Mouse (Mus musculus): ENCODE data around the gene Ccdc103.

Gene Ccdc103

GRCm38 (mm10) chr11:102880585-102881313 is at the start of gene Ccdc103, which contains the start of gene Eftud2:
Gene Ccdc103, plus strand, starts transcription at chr11:102881204.
Gene Eftud2, minus strand, starts transcription at chr11:102880985.
- peak; percentile 91 for DNase-seq (ENCODE audit: low spot score)

DNA sequence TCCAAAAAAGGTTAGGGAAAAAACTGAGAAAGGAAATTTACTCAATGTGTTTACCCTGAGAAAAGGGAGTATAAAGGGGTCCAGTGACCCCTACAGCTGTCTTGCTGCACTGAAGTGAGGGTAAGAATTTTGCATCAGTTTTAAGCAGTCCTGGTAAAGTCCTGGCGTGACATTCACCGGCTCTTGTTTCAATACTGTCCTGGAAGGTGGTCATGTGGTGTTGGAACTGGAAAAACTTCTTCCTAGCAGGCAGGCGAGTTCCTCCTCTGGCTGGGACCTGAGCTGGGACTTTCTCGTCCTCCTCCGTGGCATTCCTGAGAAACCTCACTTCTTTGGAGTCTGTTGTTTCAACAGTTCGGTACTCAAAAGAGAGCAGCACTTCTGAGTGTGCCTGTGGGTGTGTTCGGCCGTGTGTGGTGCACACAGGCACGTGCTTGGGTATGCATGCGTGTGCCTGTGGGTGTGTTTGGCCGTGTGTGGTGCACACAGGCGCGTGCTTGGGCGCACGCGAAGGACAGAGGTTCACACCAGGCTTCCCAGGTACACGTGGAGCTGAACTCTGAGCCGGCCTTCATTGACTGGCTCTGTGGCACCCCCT is 48.2 kb upstream of the Ccdc103 start:
- no peak for DNase-seq (ENCODE audit: low spot score)

- DNase-seq (ENCODE audit: low spot score): no peak
These were observed 46.8 kb upstream of the Ccdc103 start for GRCm38 (mm10) chr11:102834219-102834618.

- DNase-seq (ENCODE audit: low spot score): no peak
These were observed 45.5 kb upstream of the Ccdc103 start, which contains the start of gene Higd1b for GRCm38 (mm10) chr11:102835549-102835948. Gene Higd1b, plus strand, starts transcription at chr11:102835849.

DNA sequence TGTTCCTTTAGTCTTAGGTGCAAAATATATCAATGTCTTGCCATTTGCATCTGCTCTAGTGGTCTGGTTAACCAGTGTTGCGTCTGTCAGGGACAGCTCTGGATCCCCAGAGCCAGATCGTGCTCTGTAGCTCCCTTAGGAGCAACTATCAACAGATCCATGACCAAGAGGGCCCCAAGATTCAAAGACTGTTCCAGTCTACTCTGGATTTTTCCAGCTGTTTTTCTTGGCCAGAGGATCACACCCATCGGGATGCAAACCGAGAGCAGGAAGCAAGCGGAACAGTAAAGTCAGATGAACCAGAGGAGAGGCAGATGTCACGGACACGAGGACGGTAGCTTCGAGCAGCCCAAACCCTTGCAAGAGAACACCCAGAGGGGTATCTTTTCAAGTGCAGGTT is 44.9 kb upstream of the Ccdc103 start:
- no peak for DNase-seq (ENCODE audit: low spot score)

GRCm38 (mm10) chr11:102837385-102837784 is 43.6 kb upstream of the Ccdc103 start:
- DNase-seq (ENCODE audit: low spot score): no peak

DNA sequence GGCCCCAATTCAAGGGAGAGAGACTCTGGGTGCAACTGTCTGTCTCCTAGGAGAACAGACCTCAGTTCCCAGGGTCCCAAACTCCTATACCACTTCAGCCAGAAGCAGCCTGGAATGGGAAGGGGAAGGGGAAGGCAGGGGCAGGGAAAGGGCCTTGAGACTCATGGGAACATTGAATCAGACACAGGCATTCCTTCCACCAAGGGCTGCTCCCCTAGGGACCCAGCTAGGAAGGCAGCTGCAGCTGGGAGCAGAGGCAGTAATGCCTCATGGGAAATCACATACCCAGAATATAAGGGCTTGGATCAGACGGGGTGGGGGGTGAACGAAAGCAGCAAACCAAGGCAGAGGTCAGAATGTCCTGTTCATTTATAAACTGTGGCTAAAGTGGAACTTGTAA is 42.9 kb upstream of the Ccdc103 start:
- no peak for DNase-seq (ENCODE audit: low spot score)

GRCm38 (mm10) chr11:102838616-102839150 is 42.3 kb upstream of the Ccdc103 start:
- no peak for DNase-seq (ENCODE audit: low spot score)

DNA sequence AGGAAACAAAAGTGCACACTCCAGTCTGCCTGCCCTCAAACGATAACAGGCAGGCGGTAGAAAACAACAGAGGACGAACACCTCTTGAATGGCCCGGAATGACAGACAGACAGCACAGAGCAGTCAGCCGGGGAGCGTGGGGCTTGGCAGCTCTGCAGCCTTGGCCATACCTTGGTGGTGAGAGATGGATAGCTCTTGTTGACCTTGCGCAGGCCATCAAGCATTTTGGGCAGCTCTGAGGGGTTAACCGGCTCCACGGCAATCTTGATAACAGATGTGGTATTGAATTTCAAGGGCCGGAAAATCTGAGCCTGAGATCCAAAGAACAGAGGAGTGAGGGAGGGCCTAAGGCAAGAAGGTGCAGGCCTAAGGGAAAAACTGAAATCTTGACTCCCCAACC is 35.1 kb upstream of the Ccdc103 start:
- no peak for DNase-seq (ENCODE audit: low spot score)

GRCm38 (mm10) chr11:102851883-102852282 is 29.1 kb upstream of the Ccdc103 start:
- peak; percentile 67 for DNase-seq (ENCODE audit: low spot score)

- DNase-seq (ENCODE audit: low spot score): no peak
These were observed 27.2 kb upstream of the Ccdc103 start for GRCm38 (mm10) chr11:102853760-102854159.

DNA sequence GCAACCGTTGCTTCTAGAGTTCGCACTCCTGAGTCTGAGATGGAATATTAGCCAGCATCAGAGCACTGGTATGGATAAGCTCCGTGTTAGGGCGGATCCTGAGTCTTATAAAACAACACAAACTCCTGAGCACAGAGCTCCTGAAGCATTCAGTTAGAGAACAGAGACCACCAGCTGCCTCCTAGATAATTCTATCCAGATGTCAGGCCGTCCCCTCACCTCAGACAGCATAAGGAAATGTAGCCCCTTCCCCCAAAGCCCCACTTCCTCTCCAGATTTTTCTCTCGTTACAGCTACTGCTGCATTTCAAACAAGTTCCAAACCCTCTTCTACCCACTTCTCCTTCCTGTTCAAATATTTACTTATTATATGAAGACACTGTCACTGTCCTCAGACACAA is 25.1 kb upstream of the Ccdc103 start:
- no peak for DNase-seq (ENCODE audit: low spot score)

DNA sequence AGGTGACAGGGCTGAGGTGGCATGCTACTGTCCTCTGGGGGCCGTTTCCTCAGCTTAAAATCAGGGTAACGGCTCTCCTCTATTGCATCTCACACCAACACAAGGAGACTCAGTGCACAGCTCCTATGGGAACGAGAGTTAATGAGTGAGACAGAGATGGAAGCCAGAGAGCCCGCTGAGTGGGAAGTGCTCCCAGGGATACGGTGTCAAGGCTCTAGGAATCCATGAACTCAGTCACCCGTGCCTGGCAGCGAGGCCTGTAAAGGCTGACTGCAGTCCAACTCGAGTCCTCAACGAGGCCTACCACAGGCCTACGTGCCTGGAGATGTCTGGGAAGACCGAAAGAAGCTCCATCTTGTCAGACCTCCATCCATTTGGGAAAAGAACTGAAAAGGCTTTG is 22.1 kb upstream of the Ccdc103 start:
- DNase-seq (ENCODE audit: low spot score): no peak

DNA sequence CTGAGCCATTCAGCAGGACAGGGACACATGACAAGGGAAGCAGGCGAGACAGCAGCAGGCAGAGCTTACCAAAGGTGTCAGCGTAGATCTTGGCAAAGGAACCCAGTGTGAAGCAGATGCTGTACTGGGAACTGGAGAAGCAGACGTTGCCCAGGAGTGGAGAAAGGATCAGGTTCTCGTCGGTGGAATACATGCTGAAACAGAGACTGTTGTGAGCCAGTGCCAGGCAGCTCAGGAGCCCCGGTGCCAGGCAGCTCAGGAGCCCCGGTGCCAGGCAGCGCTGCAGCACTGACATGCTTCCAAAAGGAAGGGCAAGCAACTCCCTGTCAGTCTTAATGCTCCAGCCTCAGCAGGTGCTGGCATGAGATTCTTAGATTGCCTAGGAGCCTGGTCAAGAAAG is 21.1 kb upstream of the Ccdc103 start:
- no peak for DNase-seq (ENCODE audit: low spot score)

- DNase-seq (ENCODE audit: low spot score): peak; percentile 49
These were observed 16.7 kb upstream of the Ccdc103 start for GRCm38 (mm10) chr11:102864272-102864671.

DNA sequence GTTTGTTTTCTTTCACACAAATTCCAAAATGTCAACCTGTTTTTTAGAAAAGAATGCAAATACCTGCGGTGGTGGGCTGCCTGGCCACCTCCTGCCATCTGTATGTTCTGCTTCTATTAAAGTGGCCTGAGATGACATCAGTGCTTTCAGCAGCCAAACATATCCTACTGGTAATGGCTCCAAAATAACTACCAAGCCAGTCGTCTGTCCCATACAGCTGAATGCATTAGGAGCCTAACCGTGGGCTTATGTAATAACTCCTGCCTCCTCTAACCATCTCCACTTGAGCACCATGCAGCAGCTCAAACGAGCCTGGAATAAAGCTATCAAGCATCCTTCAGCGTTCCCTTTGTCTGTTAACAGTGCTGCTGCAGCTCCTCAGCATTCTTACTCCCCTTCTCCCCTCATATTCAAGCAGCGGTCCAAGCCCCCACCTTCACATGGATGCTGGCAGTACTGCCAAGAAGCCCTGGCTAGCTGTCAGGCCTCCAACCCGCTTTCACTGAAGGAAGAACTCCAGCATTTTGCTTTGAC is 6.1 kb upstream of the Ccdc103 start:
- DNase-seq (ENCODE audit: low spot score): no peak

- DNase-seq (ENCODE audit: low spot score): no peak
These were observed 1.4 kb upstream of the Ccdc103 start for GRCm38 (mm10) chr11:102879558-102879957.

DNA sequence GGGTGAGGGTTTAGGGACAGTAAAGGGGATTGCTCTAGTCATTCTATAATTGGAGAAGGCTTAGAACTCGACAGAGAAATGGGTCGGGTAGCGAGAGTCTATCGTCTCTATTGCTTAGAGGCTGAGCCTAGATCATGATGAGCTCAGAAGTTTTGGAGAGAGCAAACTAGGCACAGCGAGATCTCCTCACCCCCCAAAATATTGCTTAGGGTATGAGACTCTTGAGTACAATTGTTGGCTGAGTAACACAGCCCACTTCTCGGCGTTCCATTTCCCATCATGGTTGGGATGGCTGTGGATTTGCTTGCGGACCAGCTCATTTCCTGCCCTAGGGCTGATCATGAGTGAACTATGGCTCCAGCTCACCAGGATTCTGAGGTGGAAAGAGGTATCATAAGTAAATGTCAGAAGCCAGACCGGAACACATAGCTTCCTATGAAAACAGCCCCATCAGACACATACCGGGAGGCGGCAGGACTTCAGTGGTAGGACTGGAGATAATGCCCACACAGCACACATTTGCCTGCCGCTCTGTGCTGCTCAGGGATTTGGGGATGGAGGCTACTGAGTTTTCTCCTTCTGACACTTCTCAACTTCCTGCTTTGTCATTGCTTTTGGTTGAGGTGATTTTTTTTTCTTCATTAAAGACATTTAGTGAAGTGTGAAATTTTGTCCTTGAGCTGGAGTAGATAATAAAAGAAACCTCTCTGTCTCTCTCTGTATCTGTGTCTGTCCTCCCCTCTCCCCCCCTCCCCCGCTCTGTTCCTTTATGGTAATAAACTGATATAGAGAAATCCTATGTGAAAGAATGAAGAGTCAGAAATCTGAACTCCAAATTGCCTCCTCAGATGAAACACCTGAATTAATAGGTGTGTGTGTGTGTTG is 552 bp downstream of the Ccdc103 start:
- no peak for DNase-seq (ENCODE audit: low spot score)

DNA sequence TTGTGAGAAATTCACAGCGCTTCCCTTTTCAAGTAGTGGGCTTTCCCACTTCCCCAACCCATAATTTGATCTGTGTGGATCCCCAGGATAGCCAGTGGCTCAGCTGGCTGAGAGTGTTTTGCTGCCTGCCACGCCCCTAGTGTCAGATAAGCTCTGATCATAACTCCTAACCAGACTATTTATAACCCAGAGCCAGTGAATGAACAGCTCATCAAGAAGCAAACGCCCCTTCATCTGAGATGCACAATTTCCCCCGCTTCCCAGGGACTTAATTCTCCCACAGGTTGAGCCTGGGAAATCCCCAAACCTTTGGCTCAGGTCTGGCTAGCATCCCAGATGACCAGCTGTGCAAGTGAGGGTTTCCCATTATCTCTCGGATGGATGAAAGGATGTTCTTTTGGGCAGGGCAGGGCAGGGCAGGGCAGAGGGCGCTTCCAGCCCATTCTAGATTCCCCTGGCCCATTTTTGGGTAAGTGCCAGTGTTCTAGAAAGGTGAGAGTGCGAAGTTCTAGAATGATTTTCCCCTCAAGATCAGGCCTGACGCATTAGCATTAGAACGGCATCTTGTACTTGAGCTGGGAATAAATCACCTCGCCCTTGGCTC is 3.7 kb downstream of the Ccdc103 start, which contains the start of gene Fam187a:
Fam187a (plus strand) TSS at position 554 of the 604 bp plus-strand sequence.
- no peak for DNase-seq (ENCODE audit: low spot score)

DNA sequence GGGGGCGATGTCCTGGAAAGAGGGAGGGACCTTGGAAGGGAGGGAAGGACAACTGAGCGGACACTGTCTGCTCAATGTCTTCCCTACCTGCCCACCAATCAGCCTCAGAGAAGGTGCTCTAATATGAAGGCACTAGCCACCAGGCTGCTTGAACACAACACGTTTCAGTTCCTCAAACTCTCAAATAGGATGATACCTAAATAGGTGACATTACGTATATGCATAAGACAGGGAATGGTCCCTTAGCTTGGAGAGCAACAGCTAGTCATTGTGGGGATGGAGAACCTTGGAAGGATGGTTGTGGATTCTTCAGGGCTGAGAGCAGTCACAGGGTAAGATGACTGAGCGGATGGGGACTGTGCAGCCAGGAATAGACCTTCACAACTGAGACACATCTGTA is 6.4 kb downstream of the Ccdc103 start:
- DNase-seq (ENCODE audit: low spot score): no peak

- DNase-seq (ENCODE audit: low spot score): no peak
These were observed 7.1 kb downstream of the Ccdc103 start for GRCm38 (mm10) chr11:102888135-102888534.

- DNase-seq (ENCODE audit: low spot score): no peak
These were observed 9.1 kb downstream of the Ccdc103 start for GRCm38 (mm10) chr11:102890096-102890495.
